Mouse (Mus musculus): ENCODE results near the gene Runx1. TPM values are rescaled to one million over a fixed set of nuclear protein-coding genes. Genes with fewer than 3 reads are reported as not detected.

Runx1 gene
- polyA plus RNA-seq, 2 experiments, result 3.0 to 4.4 TPM

GRCm38 (mm10) chr16:92824003-92824722 lies 1.8 kb downstream of the Runx1 start:
- peak overlapping the region; percentile 88 for H3K27ac ChIP-seq
- 13% methylated on average over 6 of the region's 6 CpGs for WGBS (ENCODE audit: insufficient replicate concordance)
- no peaks in the 10 kb centered on the region for H3K36me3 ChIP-seq (replicated peaks; ENCODE audit: control insufficient read depth, insufficient read depth, low read depth)
- H3K9me3 ChIP-seq (ENCODE audit: control insufficient read depth, low read length), result no peaks in the 10 kb centered on the region
- peak overlapping the region; percentile 86 to 99 for H3K4me3 ChIP-seq (ENCODE audit: insufficient read depth in 1 of 2, low read depth in 2 of 2, low read length in 2 of 2)
- ATAC-seq (ENCODE audit: insufficient read depth) (no peak), DNase-seq (ENCODE audit: low read depth in 3 of 3, low spot score in 3 of 3) (no peak)
- H3K4me2 ChIP-seq (ENCODE audit: low read depth), result peak overlapping the region; percentile 91
- H3K27me3 ChIP-seq (ENCODE audit: control insufficient read depth, insufficient read depth, low read length), result no peaks in the 10 kb centered on the region; the same call in 1 of the 2 replicates
- peaks cover 44 to 51% of the 10 kb centered on the region in 2 experiments for H3K4me1 ChIP-seq (replicated peaks; ENCODE audit: control insufficient read depth in 2 of 2, insufficient read depth in 2 of 2, low read length in 1 of 2)
- peak overlapping the region; percentile 94 for H3K9ac ChIP-seq (replicated peaks)
- TF ChIP-seq EP300 (IDR thresholded peaks at IDR 0.05; ENCODE audit: low read depth) (no peak), CTCF (IDR thresholded peaks at IDR 0.05; ENCODE audit: low read depth) (no peak)

DNA sequence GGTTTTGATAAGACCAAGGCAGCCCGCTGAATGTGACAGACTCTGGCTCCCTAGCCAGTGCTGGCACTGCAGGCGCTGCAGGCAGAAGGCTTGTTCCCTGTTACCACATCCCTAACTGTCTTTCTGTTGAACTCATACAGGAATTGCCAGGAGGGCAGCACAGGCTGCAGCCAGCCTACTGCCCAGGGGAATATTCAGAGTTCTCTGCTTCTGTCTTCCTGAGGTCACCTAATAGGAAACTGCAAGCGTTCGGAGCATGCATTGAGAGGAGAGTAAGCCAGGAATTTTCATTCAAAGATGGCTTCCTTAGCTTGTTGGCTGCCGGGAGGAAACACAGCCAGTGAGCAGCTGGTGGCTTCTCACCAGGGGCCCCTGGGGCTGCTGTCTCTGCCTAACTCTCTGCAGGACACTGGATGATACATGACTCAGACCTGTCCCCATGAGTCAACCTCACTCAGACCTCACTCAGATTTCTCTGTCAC lies 2.5 kb downstream of the Runx1 start:
- no peak for TF ChIP-seq CTCF (IDR thresholded peaks at IDR 0.05; ENCODE audit: low read depth)
- no peak for TF ChIP-seq EP300 (IDR thresholded peaks at IDR 0.05; ENCODE audit: low read depth)
- Histone ChIP-seq H3K27me3 (ENCODE audit: control insufficient read depth, insufficient read depth, low read length) (no peaks in the 10 kb centered on the region; the same call in 1 of the 2 replicates), H3K9ac (replicated peaks) (peak overlapping the region; percentile 94), H3K9me3 (ENCODE audit: control insufficient read depth, low read length) (no peaks in the 10 kb centered on the region), H3K4me2 (ENCODE audit: low read depth) (peak overlapping the region; percentile 91), H3K36me3 (replicated peaks; ENCODE audit: control insufficient read depth, insufficient read depth, low read depth) (no peaks in the 10 kb centered on the region), H3K4me1 (replicated peaks; ENCODE audit: control insufficient read depth in 2 of 2, insufficient read depth in 2 of 2, low read length in 1 of 2) (peaks cover 50 to 58% of the 10 kb centered on the region in 2 experiments), H3K4me3 (ENCODE audit: insufficient read depth in 1 of 2, low read depth in 2 of 2, low read length in 2 of 2) (peak overlapping the region; percentile 25 to 86), H3K27ac (peak overlapping the region; percentile 5)
- WGBS (ENCODE audit: insufficient replicate concordance), result 16% methylated on average over 5 of the region's 5 CpGs
- DNase-seq (ENCODE audit: low read depth in 3 of 3, low spot score in 3 of 3), result no peak
- no peak; the same call in 1 of the 2 replicates for ATAC-seq (ENCODE audit: insufficient read depth)

DNA sequence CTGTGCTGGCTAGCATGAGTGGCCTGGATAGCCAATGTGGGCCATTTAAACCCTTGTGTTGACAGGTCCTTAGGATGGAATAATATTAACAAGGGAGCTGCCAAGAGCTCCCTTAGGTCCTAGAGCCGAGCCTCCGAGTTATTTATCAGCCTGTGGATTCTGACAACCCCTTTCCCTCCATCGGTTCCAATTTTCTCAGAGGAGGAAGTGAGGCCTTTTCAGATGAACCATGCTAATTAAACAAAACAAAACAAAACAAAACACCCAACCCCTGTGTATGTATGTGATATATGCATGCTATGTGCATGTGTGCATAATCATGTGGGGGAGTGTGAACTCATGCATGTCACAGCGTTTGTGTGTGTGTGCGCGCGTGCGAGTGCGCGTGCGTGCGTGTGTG lies 3.3 kb downstream of the Runx1 start:
- H3K27me3 ChIP-seq (ENCODE audit: control insufficient read depth, insufficient read depth, low read length), result no peaks in the 10 kb centered on the region
- peak overlapping the region; percentile 31 to 45 for H3K4me3 ChIP-seq (ENCODE audit: insufficient read depth in 1 of 2, low read depth in 2 of 2, low read length in 2 of 2)
- no peak for TF ChIP-seq EP300 (IDR thresholded peaks at IDR 0.05; ENCODE audit: low read depth)
- TF ChIP-seq CTCF (IDR thresholded peaks at IDR 0.05; ENCODE audit: low read depth), result no peak
- peak overlapping the region; percentile 68 for H3K9ac ChIP-seq (replicated peaks)
- H3K27ac ChIP-seq, result peak overlapping the region; percentile 93
- no peaks in the 10 kb centered on the region for H3K9me3 ChIP-seq (ENCODE audit: control insufficient read depth, low read length)
- no peaks in the 10 kb centered on the region for H3K36me3 ChIP-seq (replicated peaks; ENCODE audit: control insufficient read depth, insufficient read depth, low read depth)
- H3K4me1 ChIP-seq (replicated peaks; ENCODE audit: control insufficient read depth in 2 of 2, insufficient read depth in 2 of 2, low read length in 1 of 2), result peaks cover 57 to 65% of the 10 kb centered on the region in 2 experiments
- peak overlapping the region; percentile 91 for H3K4me2 ChIP-seq (ENCODE audit: low read depth)
- DNase-seq (ENCODE audit: low read depth in 3 of 3, low spot score in 3 of 3) (no peak), ATAC-seq (ENCODE audit: insufficient read depth) (no peak)
- WGBS (ENCODE audit: insufficient replicate concordance), result 65% methylated on average over 12 of the region's 12 CpGs

DNA sequence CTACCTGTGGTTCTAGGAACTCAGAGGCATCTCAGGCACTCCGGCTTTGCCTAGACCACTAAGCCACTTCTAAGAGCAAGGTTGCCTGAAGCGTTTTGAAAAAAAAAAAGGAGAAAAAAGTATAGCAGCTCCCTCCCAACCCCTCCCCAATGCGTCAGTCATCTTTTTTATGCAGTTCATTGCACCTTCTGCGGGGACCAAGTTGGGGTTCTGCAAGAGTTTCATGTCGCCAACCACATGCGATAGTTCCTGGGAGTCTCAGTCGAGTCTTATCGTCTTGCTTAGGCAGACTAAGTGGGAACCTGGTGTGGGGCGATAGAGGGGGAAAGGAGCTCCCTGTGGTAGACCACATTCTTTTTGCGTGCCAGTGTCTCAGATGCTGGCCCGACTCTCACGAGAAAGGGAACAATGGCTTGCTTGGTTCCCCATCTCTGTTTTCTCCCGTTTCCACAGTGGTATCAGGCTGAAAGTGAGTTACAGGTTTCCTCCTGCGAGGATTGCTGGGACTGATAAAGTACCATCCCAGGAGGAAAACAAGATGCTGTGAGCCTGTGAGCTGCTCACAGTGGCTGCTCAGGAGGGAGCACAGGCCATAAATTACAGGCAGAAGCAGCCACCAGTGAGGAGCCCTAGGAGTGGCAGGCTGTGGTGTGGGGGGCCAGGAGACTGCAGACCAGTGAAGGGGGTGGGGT lies 3.9 kb downstream of the Runx1 start:
- peak overlapping the region; percentile 91 for H3K4me2 ChIP-seq (ENCODE audit: low read depth)
- peaks cover 59 to 69% of the 10 kb centered on the region in 2 experiments for H3K4me1 ChIP-seq (replicated peaks; ENCODE audit: control insufficient read depth in 2 of 2, insufficient read depth in 2 of 2, low read length in 1 of 2)
- peak overlapping the region; percentile 93 for H3K27ac ChIP-seq
- ATAC-seq (ENCODE audit: insufficient read depth), result peak; percentile 79
- no peaks in the 10 kb centered on the region for H3K36me3 ChIP-seq (replicated peaks; ENCODE audit: control insufficient read depth, insufficient read depth, low read depth)
- H3K9ac ChIP-seq (replicated peaks), result peak overlapping the region; percentile 68
- peak; percentile 76 to 79 (median 78) for DNase-seq (ENCODE audit: low read depth in 3 of 3, low spot score in 3 of 3)
- H3K9me3 ChIP-seq (ENCODE audit: control insufficient read depth, low read length), result no peaks in the 10 kb centered on the region
- TF ChIP-seq CTCF (IDR thresholded peaks at IDR 0.05; ENCODE audit: low read depth), result no peak
- peak; percentile 90 for TF ChIP-seq EP300 (IDR thresholded peaks at IDR 0.05; ENCODE audit: low read depth)
- WGBS (ENCODE audit: insufficient replicate concordance), result 8% methylated on average over 14 of the region's 14 CpGs
- no peaks in the 10 kb centered on the region for H3K27me3 ChIP-seq (ENCODE audit: control insufficient read depth, insufficient read depth, low read length)
- H3K4me3 ChIP-seq (ENCODE audit: insufficient read depth in 1 of 2, low read depth in 2 of 2, low read length in 2 of 2), result peak overlapping the region; percentile 31 to 45

- TF ChIP-seq CTCF (IDR thresholded peaks at IDR 0.05; ENCODE audit: low read depth), result no peak
- TF ChIP-seq EP300 (IDR thresholded peaks at IDR 0.05; ENCODE audit: low read depth), result no peak
- Histone ChIP-seq H3K27me3 (ENCODE audit: control insufficient read depth, insufficient read depth, low read length) (no peaks in the 10 kb centered on the region), H3K27ac (peak overlapping the region; percentile 93), H3K4me1 (replicated peaks; ENCODE audit: control insufficient read depth in 2 of 2, insufficient read depth in 2 of 2, low read length in 1 of 2) (peaks cover 57 to 69% of the 10 kb centered on the region in 2 experiments), H3K4me3 (ENCODE audit: insufficient read depth in 1 of 2, low read depth in 2 of 2, low read length in 2 of 2) (peak overlapping the region in 1 of 2 experiments; percentile 45; a peak in 1 of 4 replicates), H3K9ac (replicated peaks) (peak overlapping the region; percentile 29), H3K4me2 (ENCODE audit: low read depth) (peak overlapping the region; percentile 91), H3K36me3 (replicated peaks; ENCODE audit: control insufficient read depth, insufficient read depth, low read depth) (no peaks in the 10 kb centered on the region), H3K9me3 (ENCODE audit: control insufficient read depth, low read length) (no peaks in the 10 kb centered on the region)
- no peak for DNase-seq (ENCODE audit: low read depth in 3 of 3, low spot score in 3 of 3)
- ATAC-seq (ENCODE audit: insufficient read depth), result no peak
- WGBS (ENCODE audit: insufficient replicate concordance), result 7% methylated on average over 5 of the region's 5 CpGs
Measured at GRCm38 (mm10) chr16:92821596-92821937, 4.4 kb downstream of the Runx1 start.

All from liver, embryonic 14.5 days (tissue).